Mouse (Mus musculus) midbrain, embryonic 11.5 days (tissue): ENCODE measurements around the gene Mymk. TPM values are rescaled to one million over a fixed set of nuclear protein-coding genes. Genes with fewer than 3 reads are reported as not detected.
A peak's percentile ranks its signal among the peaks of the same experiment; 100 is the strongest.

Experiments
- ATAC-seq: fragments of 200-750 bp; cut with Nextera tagmentation; 2 replicates; pipeline ENCODE4 v1.8.0; 2017; ENCODE audit warnings: moderate TSS enrichment, moderate library complexity; ENCODE audit not compliant: low FRiP score
- DNase-seq: peaks from one replicate; pipeline ENCODE4 v3.0.0; 2015; ENCODE audit warnings: low spot score; ENCODE audit errors: missing footprints
- H3K27ac ChIP-seq: fragments of 300-500 bp; sonication (generic); 2 replicates; pipeline ENCODE4 v1.5.1; 2014; ENCODE audit warnings: low read depth, low read length
- H3K27me3 ChIP-seq: fragments of 300-500 bp; sonication (generic); 2 replicates; pipeline ENCODE4 v1.6.1; 2014; ENCODE audit warnings: mild to moderate bottlenecking, low read length, moderate library complexity, mixed read lengths; ENCODE audit not compliant: control insufficient read depth, insufficient read depth
- H3K36me3 ChIP-seq: fragments of 300-500 bp; sonication (generic); 2 replicates; pipeline ENCODE4 v1.6.1; 2014; ENCODE audit warnings: mild to moderate bottlenecking, low read length, moderate library complexity, mixed read lengths; ENCODE audit not compliant: control insufficient read depth, insufficient read depth
- H3K4me1 ChIP-seq: fragments of 300-500 bp; sonication (generic); 2 replicates; pipeline ENCODE4 v1.6.1; 2014; ENCODE audit warnings: low read length; ENCODE audit not compliant: control insufficient read depth, insufficient read depth
- H3K4me2 ChIP-seq: fragments of 300-500 bp; sonication (generic); 2 replicates; pipeline ENCODE4 v1.6.1; 2014; ENCODE audit warnings: mild to moderate bottlenecking, moderate library complexity
- H3K4me3 ChIP-seq: fragments of 300-500 bp; sonication (generic); 2 replicates; pipeline ENCODE4 v1.5.1; 2014; ENCODE audit warnings: low read depth, low read length
- H3K9ac ChIP-seq: fragments of 300-500 bp; sonication (generic); 2 replicates; pipeline ENCODE4 v1.6.1; 2014; ENCODE audit warnings: low read length
- H3K9me3 ChIP-seq: fragments of 300-500 bp; sonication (generic); 2 replicates; pipeline ENCODE4 v1.6.1; 2016; ENCODE audit warnings: low read length; ENCODE audit not compliant: control insufficient read depth
- WGBS: fragments of 180-500 bp; shearing (Covaris S2); extraction: QIAGEN DNeasy Blood & Tissue Kit; methylation state at CpG from one replicate; pipeline ENCODE4 v1.1.7; 2014; 5-methylcytosine and 5-hydroxymethylcytosine counted together
- polyA plus RNA-seq: library from polyadenylated mRNA; unstranded; fragments of >200 nt; fragmentation: Nextera tagmentation; extraction: Ambion mirVana; gene quantifications from 2 replicates; pipeline ENCODE4 v1.2.1, GENCODE M21; 2014

The Mymk gene
- polyA plus RNA-seq, 1 experiment from 2014 or later: not detected

DNA sequence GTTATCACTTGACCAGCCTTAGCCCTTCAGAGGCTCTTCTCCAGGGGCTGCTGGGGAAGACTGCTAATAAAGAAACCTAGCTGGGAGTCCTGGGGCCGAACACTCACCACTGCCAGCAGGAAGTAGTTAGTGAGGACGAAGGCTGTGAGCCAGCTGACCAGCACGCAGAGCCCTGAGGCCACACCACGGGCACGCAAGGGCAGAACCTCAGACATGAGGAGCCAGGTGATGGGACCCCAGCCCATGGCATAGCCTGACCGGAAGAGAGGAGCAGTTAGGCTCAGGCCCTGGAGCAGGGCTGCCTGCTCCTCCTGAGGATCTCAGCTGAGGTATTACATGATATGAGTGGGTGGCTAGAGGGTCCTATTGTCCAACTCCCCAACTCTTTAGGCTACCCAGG is 49.4 kb downstream of the Mymk start:
- ATAC-seq (no peak), DNase-seq (peak; percentile 85)
- Histone ChIP-seq H3K4me1 (peaks cover 1% of the 10 kb centered on the region; the same call in 1 of the 2 replicates), H3K36me3 (peaks cover 12% of the 10 kb centered on the region), H3K27me3 (no peaks in the 10 kb centered on the region), H3K9ac (no peak overlapping the region), H3K4me3 (no peak overlapping the region), H3K27ac (no peak overlapping the region), H3K9me3 (no peaks in the 10 kb centered on the region), H3K4me2 (no peak overlapping the region)
- WGBS: 85% methylated on average over 6 of the region's 6 CpGs

DNA sequence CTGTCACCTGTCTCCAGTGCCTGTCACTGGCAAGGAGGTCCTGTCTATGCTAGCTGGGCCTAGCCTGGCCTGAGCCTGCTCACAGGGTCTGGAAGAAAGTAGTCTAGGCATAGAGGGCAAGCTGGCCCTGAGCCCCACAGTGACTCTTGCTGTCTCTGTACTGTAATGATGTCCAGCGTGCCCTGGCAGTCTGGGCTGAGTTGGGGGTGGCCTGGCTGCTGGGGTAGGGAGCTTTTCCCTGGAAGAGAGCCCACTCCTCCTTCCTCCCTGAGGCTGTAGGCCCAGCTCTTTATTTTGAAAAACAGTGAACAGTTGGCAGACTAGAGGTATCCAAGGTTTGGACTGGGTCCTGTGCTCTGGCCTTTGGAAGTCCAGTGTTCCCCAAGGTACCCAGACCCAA is 50.9 kb downstream of the Mymk start:
- Histone ChIP-seq H3K27me3 (no peaks in the 10 kb centered on the region), H3K4me2 (no peak overlapping the region), H3K4me3 (no peak overlapping the region), H3K27ac (no peak overlapping the region), H3K9ac (no peak overlapping the region), H3K4me1 (no peaks in the 10 kb centered on the region), H3K9me3 (no peaks in the 10 kb centered on the region), H3K36me3 (peaks cover 16% of the 10 kb centered on the region)
- 69% methylated on average over 1 of the region's 1 CpGs for WGBS
- ATAC-seq (no peak), DNase-seq (peak; percentile 77)

DNA sequence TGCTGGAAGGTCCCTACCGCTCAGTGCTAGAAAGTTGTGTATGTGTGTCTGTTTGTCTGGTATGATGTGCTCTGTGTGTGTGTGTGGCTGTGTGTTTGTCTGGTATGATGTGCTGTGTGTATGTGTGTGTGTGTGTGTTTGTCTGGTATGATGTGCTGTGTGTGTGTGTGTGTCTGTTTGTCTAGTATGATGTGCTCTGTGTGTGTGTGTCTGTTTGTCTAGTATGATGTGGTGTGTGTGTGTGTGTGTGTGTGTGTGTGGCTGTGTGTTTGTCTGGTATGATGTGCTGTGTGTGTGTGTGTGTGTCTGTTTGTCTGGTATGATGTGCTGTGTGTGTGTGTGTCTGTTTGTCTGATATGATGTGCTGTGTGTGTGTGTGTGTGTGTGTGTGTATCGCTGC is 52.4 kb downstream of the Mymk start:
- no peak for DNase-seq
- Histone ChIP-seq H3K4me3 (no peak overlapping the region), H3K9ac (no peak overlapping the region), H3K4me1 (no peaks in the 10 kb centered on the region), H3K27ac (no peak overlapping the region), H3K4me2 (no peak overlapping the region), H3K9me3 (no peaks in the 10 kb centered on the region), H3K36me3 (peaks cover 27% of the 10 kb centered on the region), H3K27me3 (no peaks in the 10 kb centered on the region)
- ATAC-seq: no peak
- 84% methylated on average over 2 of the region's 2 CpGs for WGBS

DNA sequence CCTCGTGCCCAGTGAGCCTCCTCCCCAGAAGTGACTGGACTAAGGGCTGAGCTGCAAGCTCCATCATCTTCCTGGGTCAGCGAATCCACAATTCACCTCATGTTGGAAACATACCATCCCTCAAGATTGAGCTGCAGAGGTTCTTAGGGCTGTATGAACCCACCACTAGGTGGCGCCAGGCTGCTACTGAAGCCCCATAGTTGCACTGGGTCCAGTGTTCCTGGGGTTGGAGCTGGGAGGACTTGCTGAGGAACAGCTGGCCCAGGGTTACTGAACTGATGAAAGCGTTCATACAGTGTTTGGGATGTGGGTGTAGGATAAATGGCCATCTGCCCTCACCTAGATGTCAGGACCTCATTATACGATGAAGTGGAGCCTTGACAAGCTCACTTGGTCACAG is 54.2 kb downstream of the Mymk start:
- H3K9ac ChIP-seq: no peak overlapping the region
- no peak overlapping the region for H3K27ac ChIP-seq
- peaks cover 29% of the 10 kb centered on the region for H3K36me3 ChIP-seq
- H3K4me1 ChIP-seq: no peaks in the 10 kb centered on the region
- H3K4me3 ChIP-seq: no peak overlapping the region
- no peaks in the 10 kb centered on the region for H3K27me3 ChIP-seq
- H3K4me2 ChIP-seq: no peak overlapping the region
- peak; percentile 96 for DNase-seq
- no peaks in the 10 kb centered on the region for H3K9me3 ChIP-seq
- peak; percentile 69; the same call in 1 of the 2 replicates for ATAC-seq
- WGBS: 53% methylated on average over 5 of the region's 5 CpGs

Other genes starting within 250 kb of the Mymk start
- not detected in 2 replicates for gene Abo, start 207.2 kb downstream of the Mymk start, polyA plus RNA-seq
- gene Surf6, start 169.3 kb downstream of the Mymk start, polyA plus RNA-seq: 11.6 and 15.2 TPM in 2 replicates
- 96.5 and 99.5 TPM in 2 replicates for gene Med22, start 161.5 kb downstream of the Mymk start, polyA plus RNA-seq
- gene Rpl7a, start 161.4 kb downstream of the Mymk start, polyA plus RNA-seq: 631 and 654 TPM in 2 replicates
- 46.5 and 48.4 TPM in 2 replicates for gene Surf2, start 155.8 kb downstream of the Mymk start, polyA plus RNA-seq
- gene Surf1, start 155.6 kb downstream of the Mymk start, polyA plus RNA-seq: 49.0 and 54.0 TPM in 2 replicates
- gene Surf4, start 138.3 kb downstream of the Mymk start, polyA plus RNA-seq: 137 and 139 TPM in 2 replicates
- 0.07 TPM in 1 of 2 replicates, not detected in the other for gene Stkld1, start 138.1 kb downstream of the Mymk start, polyA plus RNA-seq
- 50.4 and 51.4 TPM in 2 replicates for gene Rexo4, start 107.8 kb downstream of the Mymk start, polyA plus RNA-seq
- not detected in 2 replicates for gene Adamts13, start 98.8 kb downstream of the Mymk start, polyA plus RNA-seq
- 87.6 and 93.8 TPM in 2 replicates for gene Cacfd1, start 62.3 kb downstream of the Mymk start, polyA plus RNA-seq
- gene Slc2a6, start 44.2 kb downstream of the Mymk start, polyA plus RNA-seq: 1.2 and 1.6 TPM in 2 replicates
- gene Adamtsl2, start 7.2 kb upstream of the Mymk start, polyA plus RNA-seq: 3.9 and 5.9 TPM in 2 replicates
- gene Fam163b, start 70.3 kb upstream of the Mymk start, polyA plus RNA-seq: 0.10 and 0.15 TPM in 2 replicates
- gene Dbh, start 93.1 kb upstream of the Mymk start, polyA plus RNA-seq: 0.48 TPM in 1 of 2 replicates, not detected in the other
- gene Sardh, start 176.2 kb upstream of the Mymk start, polyA plus RNA-seq: 3.6 and 4.4 TPM in 2 replicates